Mouse (Mus musculus): ENCODE results near the gene Slc25a12. TPM values are rescaled to one million over a fixed set of nuclear protein-coding genes. Genes with fewer than 3 reads are reported as not detected.

Slc25a12 gene
- polyA plus RNA-seq, 1 experiment from 2014 or later = 28.0 TPM

DNA sequence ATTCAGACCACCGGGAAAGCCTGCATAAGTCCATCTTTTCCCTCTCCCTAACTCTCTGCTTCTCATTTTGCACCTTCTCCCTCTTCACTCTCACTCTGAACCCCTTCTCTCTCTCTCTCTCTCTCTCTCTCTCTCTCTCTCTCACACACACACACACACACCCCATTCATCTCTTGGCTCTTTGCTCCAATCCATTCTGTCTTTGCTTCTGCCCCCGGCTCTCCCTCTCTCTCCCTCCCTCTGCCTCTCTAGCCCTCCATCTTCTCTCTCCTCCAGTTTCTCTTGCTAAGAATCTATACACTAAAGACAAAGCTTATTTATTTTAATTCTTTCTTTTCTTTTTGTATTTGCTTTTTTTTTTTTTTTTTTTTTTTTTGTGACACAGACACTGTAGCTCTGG lies 57.8 kb downstream of the Slc25a12 start:
- no peaks in the 10 kb centered on the region for H3K36me3 ChIP-seq (ENCODE audit: control insufficient read depth, insufficient read depth, low read length)
- WGBS = 61% methylated on average over 2 of the region's 2 CpGs
- no peak overlapping the region for H3K4me3 ChIP-seq (ENCODE audit: low read depth, low read length)
- ATAC-seq (ENCODE audit: insufficient number of reproducible peaks, low FRiP score, low TSS enrichment, low read depth) (no peak), DNase-seq (ENCODE audit: low spot score) (no peak)
- H3K4me1 ChIP-seq (ENCODE audit: control insufficient read depth, insufficient read depth, low read length) = peaks cover under 1% of the 10 kb centered on the region; the same call in 1 of the 2 replicates
- H3K27me3 ChIP-seq (ENCODE audit: control insufficient read depth, insufficient read depth, low read length) = no peaks in the 10 kb centered on the region
- no peak overlapping the region for H3K4me2 ChIP-seq (ENCODE audit: low read depth, severe bottlenecking)
- no peak overlapping the region for H3K9ac ChIP-seq (ENCODE audit: low read length)
- H3K27ac ChIP-seq (replicated peaks; ENCODE audit: low read depth, low read length) = no peak overlapping the region
- H3K9me3 ChIP-seq (ENCODE audit: control insufficient read depth, low read length) = no peaks in the 10 kb centered on the region

DNA sequence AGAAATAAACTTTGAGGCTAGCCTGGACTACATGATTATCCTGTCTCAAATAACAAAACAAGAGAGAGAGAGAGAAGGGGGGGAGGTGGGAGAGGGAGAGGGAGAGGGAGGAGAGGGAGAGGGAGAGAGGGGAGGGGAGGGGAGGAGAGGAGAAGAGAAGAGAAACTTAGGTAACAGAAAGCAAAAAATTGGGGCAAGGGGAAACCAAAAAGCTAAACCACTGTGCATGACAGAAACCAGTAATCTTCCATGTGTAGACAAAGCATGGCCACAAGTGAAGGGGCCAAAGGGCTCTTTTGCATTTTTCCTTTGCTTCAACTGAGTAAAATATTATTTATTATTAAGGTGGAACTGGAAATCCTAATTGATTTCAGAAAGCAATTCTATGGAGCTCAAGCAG lies 61.2 kb downstream of the Slc25a12 start:
- Histone ChIP-seq H3K4me3 (ENCODE audit: low read depth, low read length) (no peak overlapping the region), H3K9me3 (ENCODE audit: control insufficient read depth, low read length) (no peaks in the 10 kb centered on the region), H3K36me3 (ENCODE audit: control insufficient read depth, insufficient read depth, low read length) (no peaks in the 10 kb centered on the region), H3K4me1 (ENCODE audit: control insufficient read depth, insufficient read depth, low read length) (peaks cover 2% of the 10 kb centered on the region; the same call in 1 of the 2 replicates), H3K9ac (ENCODE audit: low read length) (no peak overlapping the region), H3K27me3 (ENCODE audit: control insufficient read depth, insufficient read depth, low read length) (no peaks in the 10 kb centered on the region), H3K27ac (replicated peaks; ENCODE audit: low read depth, low read length) (no peak overlapping the region), H3K4me2 (ENCODE audit: low read depth, severe bottlenecking) (no peak overlapping the region)
- DNase-seq (ENCODE audit: low spot score) (no peak), ATAC-seq (ENCODE audit: insufficient number of reproducible peaks, low FRiP score, low TSS enrichment, low read depth) (no peak)

DNA sequence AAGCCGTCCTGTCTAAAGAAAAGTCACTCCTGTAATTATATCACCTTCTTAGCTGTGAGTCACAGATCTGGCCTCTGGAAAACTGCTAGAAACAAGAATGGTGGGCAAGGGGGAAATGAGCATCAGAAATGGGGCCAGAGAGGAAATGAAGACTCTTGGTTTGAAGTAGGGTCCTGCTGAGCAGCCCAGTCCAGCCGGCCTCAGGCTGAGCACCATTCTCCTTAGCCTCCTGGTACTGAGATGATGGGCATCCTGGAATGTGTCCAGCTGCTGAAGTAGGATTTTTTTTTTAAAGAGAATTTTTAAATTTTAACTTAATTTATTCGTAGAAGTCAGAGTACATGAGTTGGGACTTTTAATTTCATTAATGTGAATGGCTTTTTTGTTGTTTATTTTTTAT lies 62.7 kb downstream of the Slc25a12 start:
- H3K36me3 ChIP-seq (ENCODE audit: control insufficient read depth, insufficient read depth, low read length) = no peaks in the 10 kb centered on the region
- ATAC-seq (ENCODE audit: insufficient number of reproducible peaks, low FRiP score, low TSS enrichment, low read depth) (no peak; the same call in 1 of the 2 replicates), DNase-seq (ENCODE audit: low spot score) (no peak)

DNA sequence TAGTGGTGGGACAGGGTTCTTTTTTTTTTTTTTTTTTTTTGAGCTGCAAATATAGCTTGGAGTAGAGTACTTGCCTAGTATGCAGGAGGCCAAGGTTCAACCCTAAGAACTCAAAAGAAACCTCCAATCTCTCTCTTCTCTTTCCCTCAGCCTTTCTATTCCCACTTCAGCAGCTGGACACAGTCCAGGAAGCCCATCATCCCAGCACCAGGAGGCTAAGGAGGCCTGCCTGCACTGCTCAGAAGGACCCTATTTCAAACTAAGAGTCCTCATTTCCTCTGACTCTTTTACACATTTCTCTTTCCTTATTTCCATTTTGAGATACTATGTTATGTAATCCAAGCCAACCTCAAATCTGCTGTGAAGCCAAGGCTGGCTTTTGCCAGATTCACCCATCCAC lies 64.3 kb downstream of the Slc25a12 start:
- no peak for DNase-seq (ENCODE audit: low spot score)
- H3K27ac ChIP-seq (replicated peaks; ENCODE audit: low read depth, low read length) = no peak overlapping the region
- ATAC-seq (ENCODE audit: insufficient number of reproducible peaks, low FRiP score, low TSS enrichment, low read depth) = no peak
- no peaks in the 10 kb centered on the region for H3K36me3 ChIP-seq (ENCODE audit: control insufficient read depth, insufficient read depth, low read length)
- no peak overlapping the region for H3K4me2 ChIP-seq (ENCODE audit: low read depth, severe bottlenecking)
- no peaks in the 10 kb centered on the region for H3K27me3 ChIP-seq (ENCODE audit: control insufficient read depth, insufficient read depth, low read length)
- no peaks in the 10 kb centered on the region for H3K9me3 ChIP-seq (ENCODE audit: control insufficient read depth, low read length)
- H3K4me1 ChIP-seq (ENCODE audit: control insufficient read depth, insufficient read depth, low read length) = peaks cover 2% of the 10 kb centered on the region; the same call in 1 of the 2 replicates
- no peak overlapping the region for H3K9ac ChIP-seq (ENCODE audit: low read length)
- no peak overlapping the region for H3K4me3 ChIP-seq (ENCODE audit: low read depth, low read length)

More for the DNA sequence above, 62.7 kb downstream of the Slc25a12 start:
- Histone ChIP-seq H3K4me3 (ENCODE audit: low read depth, low read length) (no peak overlapping the region), H3K27me3 (ENCODE audit: control insufficient read depth, insufficient read depth, low read length) (no peaks in the 10 kb centered on the region), H3K9ac (ENCODE audit: low read length) (no peak overlapping the region), H3K4me1 (ENCODE audit: control insufficient read depth, insufficient read depth, low read length) (peaks cover 2% of the 10 kb centered on the region; the same call in 1 of the 2 replicates), H3K4me2 (ENCODE audit: low read depth, severe bottlenecking) (no peak overlapping the region), H3K27ac (replicated peaks; ENCODE audit: low read depth, low read length) (no peak overlapping the region), H3K9me3 (ENCODE audit: control insufficient read depth, low read length) (no peaks in the 10 kb centered on the region)
- 48% methylated on average over 3 of the region's 3 CpGs for WGBS

DNA sequence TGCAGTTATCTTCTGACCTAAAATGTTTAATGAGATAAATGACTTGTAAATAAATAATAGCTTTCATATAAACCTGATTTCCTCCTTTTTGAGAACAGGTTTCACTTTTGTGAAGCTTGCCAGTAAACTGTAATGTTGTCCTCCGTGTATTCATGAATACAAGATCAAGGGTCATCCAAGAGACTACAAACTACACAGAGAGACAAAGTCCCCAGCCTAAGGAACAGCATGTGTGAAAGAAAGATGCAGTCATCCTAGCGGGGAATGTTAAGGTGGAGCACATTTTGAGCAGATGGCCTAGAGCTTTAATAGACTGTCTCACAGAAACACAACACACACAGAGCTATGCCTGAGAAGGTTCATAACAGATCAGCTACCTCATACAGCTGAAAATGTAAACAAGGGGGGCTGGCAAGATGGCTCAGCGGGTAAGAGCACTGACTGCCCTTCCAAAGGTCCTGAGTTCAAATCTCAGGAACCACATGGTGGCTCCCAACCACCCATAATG lies 65.3 kb downstream of the Slc25a12 start:
- no peaks in the 10 kb centered on the region for H3K36me3 ChIP-seq (ENCODE audit: control insufficient read depth, insufficient read depth, low read length)
- H3K27ac ChIP-seq (replicated peaks; ENCODE audit: low read depth, low read length) = no peak overlapping the region
- WGBS = 80% methylated on average over 3 of the region's 3 CpGs
- ATAC-seq (ENCODE audit: insufficient number of reproducible peaks, low FRiP score, low TSS enrichment, low read depth) = no peak
- H3K4me2 ChIP-seq (ENCODE audit: low read depth, severe bottlenecking) = no peak overlapping the region
- peaks cover 2% of the 10 kb centered on the region; the same call in 1 of the 2 replicates for H3K4me1 ChIP-seq (ENCODE audit: control insufficient read depth, insufficient read depth, low read length)
- no peak overlapping the region for H3K9ac ChIP-seq (ENCODE audit: low read length)
- DNase-seq (ENCODE audit: low spot score) = no peak
- H3K4me3 ChIP-seq (ENCODE audit: low read depth, low read length) = no peak overlapping the region
- H3K9me3 ChIP-seq (ENCODE audit: control insufficient read depth, low read length) = no peaks in the 10 kb centered on the region
- no peaks in the 10 kb centered on the region for H3K27me3 ChIP-seq (ENCODE audit: control insufficient read depth, insufficient read depth, low read length)

DNA sequence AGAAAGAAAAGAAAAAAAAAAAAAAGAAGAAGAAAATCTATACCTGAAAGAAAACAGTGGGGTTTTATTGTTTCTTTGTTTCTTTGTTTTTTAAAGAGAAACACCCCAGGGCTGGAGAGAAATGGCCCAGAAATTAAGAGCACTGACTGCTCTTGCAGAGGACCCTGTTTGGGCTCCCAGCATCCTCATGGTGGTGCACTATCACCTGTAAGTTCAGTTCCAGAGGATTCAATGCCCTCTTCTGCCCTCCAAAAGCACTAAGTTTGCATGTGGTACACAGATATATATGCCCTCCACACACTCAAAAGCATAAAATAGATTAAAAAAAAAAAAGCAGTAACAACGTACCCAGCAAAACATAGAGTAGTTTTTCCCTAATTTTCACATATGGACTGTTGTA lies 68.8 kb downstream of the Slc25a12 start:
- Histone ChIP-seq H3K27me3 (ENCODE audit: control insufficient read depth, insufficient read depth, low read length) (no peaks in the 10 kb centered on the region), H3K4me2 (ENCODE audit: low read depth, severe bottlenecking) (no peak overlapping the region), H3K27ac (replicated peaks; ENCODE audit: low read depth, low read length) (no peak overlapping the region), H3K4me1 (ENCODE audit: control insufficient read depth, insufficient read depth, low read length) (no peaks in the 10 kb centered on the region), H3K4me3 (ENCODE audit: low read depth, low read length) (no peak overlapping the region), H3K36me3 (ENCODE audit: control insufficient read depth, insufficient read depth, low read length) (no peaks in the 10 kb centered on the region), H3K9me3 (ENCODE audit: control insufficient read depth, low read length) (no peaks in the 10 kb centered on the region), H3K9ac (ENCODE audit: low read length) (no peak overlapping the region)
- DNase-seq (ENCODE audit: low spot score) (no peak), ATAC-seq (ENCODE audit: insufficient number of reproducible peaks, low FRiP score, low TSS enrichment, low read depth) (no peak)
- 91% methylated on average over 1 of the region's 1 CpGs for WGBS

DNA sequence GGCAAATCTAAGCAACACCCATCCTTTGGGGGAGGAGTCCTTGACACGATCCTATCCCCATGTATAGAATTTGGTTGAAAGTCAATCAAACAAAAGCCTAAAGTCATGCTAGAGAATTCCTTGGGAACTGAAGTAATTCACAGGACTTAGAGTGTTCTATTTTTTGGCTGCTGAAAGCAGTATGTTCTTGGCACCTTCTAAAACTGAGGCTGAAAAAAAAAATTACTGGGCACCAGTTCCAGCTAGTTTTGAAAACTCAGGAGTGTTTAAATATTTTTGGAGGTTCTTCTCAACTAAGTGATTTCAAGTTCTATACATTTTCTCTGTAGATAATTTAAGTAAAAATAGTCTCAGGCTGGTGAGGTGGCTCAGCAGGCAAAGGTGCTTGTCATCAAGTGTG lies 70.0 kb downstream of the Slc25a12 start:
- Histone ChIP-seq H3K27ac (replicated peaks; ENCODE audit: low read depth, low read length) (no peak overlapping the region), H3K4me1 (ENCODE audit: control insufficient read depth, insufficient read depth, low read length) (no peaks in the 10 kb centered on the region), H3K9ac (ENCODE audit: low read length) (no peak overlapping the region), H3K4me3 (ENCODE audit: low read depth, low read length) (no peak overlapping the region), H3K4me2 (ENCODE audit: low read depth, severe bottlenecking) (no peak overlapping the region), H3K9me3 (ENCODE audit: control insufficient read depth, low read length) (no peaks in the 10 kb centered on the region), H3K27me3 (ENCODE audit: control insufficient read depth, insufficient read depth, low read length) (no peaks in the 10 kb centered on the region), H3K36me3 (ENCODE audit: control insufficient read depth, insufficient read depth, low read length) (no peaks in the 10 kb centered on the region)
- WGBS = 87% methylated on average over 1 of the region's 1 CpGs
- DNase-seq (ENCODE audit: low spot score) = no peak
- ATAC-seq (ENCODE audit: insufficient number of reproducible peaks, low FRiP score, low TSS enrichment, low read depth) = no peak

DNA sequence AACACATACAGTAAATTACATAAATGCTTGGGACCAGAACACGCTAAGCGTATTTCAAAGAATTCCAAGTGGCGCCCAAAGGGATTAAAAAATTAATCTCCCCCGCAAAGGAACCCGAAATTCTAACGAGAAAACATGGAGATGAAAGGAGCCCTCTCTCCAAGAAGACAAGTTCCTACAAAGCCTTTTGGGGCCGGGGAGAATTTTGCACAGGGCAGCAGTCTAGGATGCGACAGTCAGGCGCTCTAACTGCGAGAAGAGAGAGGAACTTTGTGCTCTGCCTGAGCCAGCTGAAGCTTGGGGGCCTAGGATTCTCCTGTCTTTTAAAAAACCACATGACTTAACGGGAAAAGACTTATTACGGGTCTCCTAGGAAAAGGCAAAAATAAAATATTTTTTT lies 71.7 kb downstream of the Slc25a12 start:
- H3K27me3 ChIP-seq (ENCODE audit: control insufficient read depth, insufficient read depth, low read length) = no peaks in the 10 kb centered on the region
- no peak overlapping the region for H3K4me2 ChIP-seq (ENCODE audit: low read depth, severe bottlenecking)
- no peak overlapping the region for H3K27ac ChIP-seq (replicated peaks; ENCODE audit: low read depth, low read length)
- H3K4me1 ChIP-seq (ENCODE audit: control insufficient read depth, insufficient read depth, low read length) = no peaks in the 10 kb centered on the region
- H3K36me3 ChIP-seq (ENCODE audit: control insufficient read depth, insufficient read depth, low read length) = no peaks in the 10 kb centered on the region
- no peaks in the 10 kb centered on the region for H3K9me3 ChIP-seq (ENCODE audit: control insufficient read depth, low read length)
- no peak overlapping the region for H3K9ac ChIP-seq (ENCODE audit: low read length)
- H3K4me3 ChIP-seq (ENCODE audit: low read depth, low read length) = no peak overlapping the region
- WGBS = 83% methylated on average over 12 of the region's 12 CpGs
- DNase-seq (ENCODE audit: low spot score) = no peak
- ATAC-seq (ENCODE audit: insufficient number of reproducible peaks, low FRiP score, low TSS enrichment, low read depth) = no peak

DNA sequence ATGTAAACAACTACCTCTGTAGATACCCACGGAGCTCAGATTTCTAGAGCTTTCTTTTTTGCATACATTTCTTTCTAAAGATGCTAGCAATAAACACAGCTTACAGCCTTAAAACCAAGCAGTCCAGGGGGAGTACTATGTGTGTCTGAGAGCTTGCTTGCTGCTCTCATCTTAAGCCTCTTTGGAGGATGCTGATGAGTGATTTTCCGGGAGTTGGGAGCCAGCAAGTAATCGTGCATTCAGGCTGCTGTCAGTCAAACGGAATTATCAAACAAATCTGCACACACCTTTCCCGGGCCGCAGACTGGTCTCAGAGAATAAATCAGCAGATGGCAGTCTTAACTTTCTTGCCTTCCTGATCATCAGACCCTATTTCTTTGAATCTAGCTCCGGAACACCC lies 73.1 kb downstream of the Slc25a12 start:
- Histone ChIP-seq H3K27me3 (ENCODE audit: control insufficient read depth, insufficient read depth, low read length) (no peaks in the 10 kb centered on the region), H3K9me3 (ENCODE audit: control insufficient read depth, low read length) (no peaks in the 10 kb centered on the region), H3K36me3 (ENCODE audit: control insufficient read depth, insufficient read depth, low read length) (no peaks in the 10 kb centered on the region), H3K4me1 (ENCODE audit: control insufficient read depth, insufficient read depth, low read length) (no peaks in the 10 kb centered on the region; the same call in 1 of the 2 replicates), H3K4me3 (ENCODE audit: low read depth, low read length) (no peak overlapping the region), H3K4me2 (ENCODE audit: low read depth, severe bottlenecking) (no peak overlapping the region), H3K9ac (ENCODE audit: low read length) (no peak overlapping the region), H3K27ac (replicated peaks; ENCODE audit: low read depth, low read length) (no peak overlapping the region)
- DNase-seq (ENCODE audit: low spot score) (no peak), ATAC-seq (ENCODE audit: insufficient number of reproducible peaks, low FRiP score, low TSS enrichment, low read depth) (no peak)
- 60% methylated on average over 7 of the region's 7 CpGs for WGBS

Data from limb, embryonic 11.5 days (tissue).